Mouse (Mus musculus): ENCODE results near the gene B230217C12Rik.

DNA sequence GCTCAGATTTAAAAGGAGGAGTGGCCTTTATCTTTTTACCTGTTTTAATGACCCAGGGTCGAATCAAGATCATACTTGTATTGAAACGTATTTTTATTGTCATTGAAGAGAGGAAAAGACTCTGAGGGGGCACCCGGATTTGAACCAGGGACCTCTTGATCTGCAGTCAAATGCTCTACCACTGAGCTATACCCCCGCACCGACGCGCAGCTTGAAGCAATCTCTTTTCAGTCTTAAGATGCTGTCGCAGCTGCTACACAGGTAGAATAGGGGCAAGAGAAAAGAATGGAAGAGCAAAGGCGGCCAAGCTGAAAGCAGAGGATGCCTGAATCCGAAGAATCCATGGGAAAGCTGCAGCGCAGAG is 41.8 kb upstream of the B230217C12Rik start, which contains the start of gene Lasp1:
- TF ChIP-seq EP300 (IDR thresholded peaks at IDR 0.05; ENCODE audit: low read depth): no peak
- TF ChIP-seq CTCF (IDR thresholded peaks at IDR 0.05; ENCODE audit: low read depth): no peak
